Mouse (Mus musculus) liver, embryonic 15.5 days (tissue): ENCODE results near the gene Ak8. TPM values are rescaled to one million over a fixed set of nuclear protein-coding genes. Genes with fewer than 3 reads are reported as not detected.

Experiments used
- ATAC-seq: fragments of 200-750 bp; cut with Nextera tagmentation; 2 replicates; pipeline ENCODE4 v1.8.0; 2017; ENCODE audit warnings: moderate number of reproducible peaks, mild to moderate bottlenecking, moderate library complexity; ENCODE audit not compliant: insufficient read depth
- H3K27ac ChIP-seq: fragments of 300-500 bp; sonication (generic); replicated peaks from 2 replicates; pipeline ENCODE4 v1.5.1; 2015; ENCODE audit warnings: mild to moderate bottlenecking, inconsistent platforms
- H3K27me3 ChIP-seq: fragments of 300-500 bp; sonication (generic); 2 replicates; pipeline ENCODE4 v1.6.1; 2015; ENCODE audit warnings: mild to moderate bottlenecking, inconsistent platforms
- H3K36me3 ChIP-seq: fragments of 300-500 bp; sonication (generic); replicated peaks from 2 replicates; pipeline ENCODE4 v1.6.1; 2015; ENCODE audit warnings: moderate library complexity, mild to moderate bottlenecking, inconsistent platforms
- H3K4me1 ChIP-seq: fragments of 300-500 bp; sonication (generic); replicated peaks from 2 replicates; pipeline ENCODE4 v1.6.1; 2015; ENCODE audit warnings: inconsistent platforms
- H3K4me2 ChIP-seq: fragments of 300-500 bp; sonication (generic); 2 replicates; pipeline ENCODE4 v1.6.1; 2015; ENCODE audit warnings: moderate library complexity, mild to moderate bottlenecking, inconsistent platforms
- H3K4me3 ChIP-seq: fragments of 300-500 bp; sonication (generic); replicated peaks from 2 replicates; pipeline ENCODE4 v1.5.1; 2015; ENCODE audit warnings: mild to moderate bottlenecking, inconsistent platforms
- H3K9ac ChIP-seq: fragments of 300-500 bp; sonication (generic); 2 replicates; pipeline ENCODE4 v1.6.1; 2015; ENCODE audit warnings: moderate library complexity, mild to moderate bottlenecking, inconsistent platforms
- H3K9me3 ChIP-seq: fragments of 300-500 bp; sonication (generic); replicated peaks from 2 replicates; pipeline ENCODE4 v1.6.1; 2016; ENCODE audit warnings: inconsistent platforms
- WGBS: fragments of 180-500 bp; shearing (Covaris S2); methylation state at CpG from one replicate; pipeline ENCODE4 v1.1.7; 2015; ENCODE audit warnings: mixed read lengths; ENCODE audit not compliant: insufficient replicate concordance; 5-methylcytosine and 5-hydroxymethylcytosine counted together
- polyA plus RNA-seq: library from polyadenylated mRNA; unstranded; fragments of >200 nt; fragmentation: Nextera tagmentation; extraction: Ambion mirVana; gene quantifications from 2 replicates; pipeline ENCODE4 v1.2.1, GENCODE M21; 2015

Gene Ak8
- polyA plus RNA-seq, 1 experiment from 2014 or later: 0.61 TPM

DNA sequence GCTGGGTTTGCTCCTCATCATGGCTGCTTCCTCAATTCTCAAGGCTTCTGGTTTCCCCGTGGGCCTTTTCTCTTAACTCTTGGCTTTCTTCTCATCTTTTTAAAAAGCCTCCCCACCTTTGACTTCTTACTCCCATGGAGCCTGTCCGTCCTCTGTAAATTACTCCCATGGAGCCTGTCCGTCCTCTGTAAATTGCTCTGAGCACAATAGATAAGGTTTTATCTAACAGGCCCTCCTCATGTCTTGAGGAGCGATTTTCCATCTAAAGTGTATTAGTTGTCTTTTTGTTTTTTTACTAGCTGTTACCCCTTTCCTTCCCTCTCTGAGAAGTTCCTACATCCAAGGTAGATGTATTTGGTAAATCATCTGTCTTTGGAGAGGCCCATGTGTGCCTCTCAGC, 66.6 kb downstream of the Ak8 start:
- Histone ChIP-seq H3K9me3 (no peaks in the 10 kb centered on the region), H3K9ac (no peak overlapping the region), H3K4me1 (peaks cover 12% of the 10 kb centered on the region), H3K4me2 (no peak overlapping the region; the same call in 1 of the 2 replicates), H3K27me3 (peaks cover 13% of the 10 kb centered on the region; the same call in 1 of the 2 replicates), H3K4me3 (no peak overlapping the region), H3K36me3 (no peaks in the 10 kb centered on the region), H3K27ac (no peak overlapping the region)
- no peak for ATAC-seq
- 25% methylated on average over 4 of the region's 4 CpGs for WGBS

DNA sequence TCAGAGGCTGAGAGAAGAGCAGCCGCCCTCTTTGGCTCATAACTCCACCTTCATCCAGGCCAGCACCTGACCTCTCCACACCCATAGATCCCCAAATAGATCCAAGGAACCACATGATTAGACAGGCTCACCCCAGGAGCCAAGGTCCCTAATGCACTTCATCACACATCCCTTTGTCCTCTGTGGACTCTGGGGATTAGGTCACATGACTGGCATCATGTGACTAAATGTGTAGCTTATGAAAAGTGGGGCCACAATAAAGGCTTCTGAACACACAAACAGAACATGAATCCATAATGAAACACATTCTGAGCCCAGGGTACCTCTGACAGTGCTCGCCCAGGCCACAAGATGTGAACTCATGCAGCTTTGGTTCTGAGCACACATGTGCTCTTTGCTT, 67.1 kb downstream of the Ak8 start:
- Histone ChIP-seq H3K27ac (no peak overlapping the region), H3K27me3 (peaks cover 13% of the 10 kb centered on the region; the same call in 1 of the 2 replicates), H3K9me3 (no peaks in the 10 kb centered on the region), H3K4me3 (no peak overlapping the region), H3K4me1 (peaks cover 12% of the 10 kb centered on the region), H3K36me3 (no peaks in the 10 kb centered on the region), H3K4me2 (no peak overlapping the region), H3K9ac (no peak overlapping the region)
- ATAC-seq: no peak
- 53% methylated on average over 2 of the region's 2 CpGs for whole genome bisulfite sequencing

- 23% methylated on average over 5 of the region's 5 CpGs for WGBS
- H3K36me3 ChIP-seq: no peaks in the 10 kb centered on the region
- H3K9ac ChIP-seq: no peak overlapping the region
- H3K27me3 ChIP-seq: peaks cover 13% of the 10 kb centered on the region; the same call in 1 of the 2 replicates
- peaks cover 12% of the 10 kb centered on the region for H3K4me1 ChIP-seq
- H3K9me3 ChIP-seq: no peaks in the 10 kb centered on the region
- no peak overlapping the region for H3K27ac ChIP-seq
- H3K4me2 ChIP-seq: no peak overlapping the region
- no peak overlapping the region for H3K4me3 ChIP-seq
- no peak for ATAC-seq
These were observed 70.7 kb downstream of the Ak8 start for GRCm38 (mm10) chr2:28770697-28771096.

- no peak overlapping the region for H3K27ac ChIP-seq
These were observed 74.1 kb downstream of the Ak8 start for GRCm38 (mm10) chr2:28774073-28774472.

GRCm38 (mm10) chr2:28776728-28777127, 76.8 kb downstream of the Ak8 start:
- Histone ChIP-seq H3K9me3 (no peaks in the 10 kb centered on the region), H3K27me3 (no peaks in the 10 kb centered on the region), H3K4me3 (no peak overlapping the region), H3K9ac (no peak overlapping the region), H3K4me2 (no peak overlapping the region), H3K36me3 (no peaks in the 10 kb centered on the region), H3K27ac (no peak overlapping the region), H3K4me1 (no peaks in the 10 kb centered on the region)
- ATAC-seq: no peak
- WGBS: 23% methylated on average over 2 of the region's 2 CpGs

More at GRCm38 (mm10) chr2:28774073-28774472, 74.1 kb downstream of the Ak8 start:
- H3K4me3 ChIP-seq: no peak overlapping the region
- no peaks in the 10 kb centered on the region for H3K9me3 ChIP-seq
- no peak for ATAC-seq
- H3K9ac ChIP-seq: no peak overlapping the region
- peaks cover 10% of the 10 kb centered on the region; the same call in 1 of the 2 replicates for H3K27me3 ChIP-seq
- no peak overlapping the region for H3K4me2 ChIP-seq
- H3K4me1 ChIP-seq: no peaks in the 10 kb centered on the region
- no peaks in the 10 kb centered on the region for H3K36me3 ChIP-seq
- WGBS: 55% methylated on average over 8 of the region's 8 CpGs

DNA sequence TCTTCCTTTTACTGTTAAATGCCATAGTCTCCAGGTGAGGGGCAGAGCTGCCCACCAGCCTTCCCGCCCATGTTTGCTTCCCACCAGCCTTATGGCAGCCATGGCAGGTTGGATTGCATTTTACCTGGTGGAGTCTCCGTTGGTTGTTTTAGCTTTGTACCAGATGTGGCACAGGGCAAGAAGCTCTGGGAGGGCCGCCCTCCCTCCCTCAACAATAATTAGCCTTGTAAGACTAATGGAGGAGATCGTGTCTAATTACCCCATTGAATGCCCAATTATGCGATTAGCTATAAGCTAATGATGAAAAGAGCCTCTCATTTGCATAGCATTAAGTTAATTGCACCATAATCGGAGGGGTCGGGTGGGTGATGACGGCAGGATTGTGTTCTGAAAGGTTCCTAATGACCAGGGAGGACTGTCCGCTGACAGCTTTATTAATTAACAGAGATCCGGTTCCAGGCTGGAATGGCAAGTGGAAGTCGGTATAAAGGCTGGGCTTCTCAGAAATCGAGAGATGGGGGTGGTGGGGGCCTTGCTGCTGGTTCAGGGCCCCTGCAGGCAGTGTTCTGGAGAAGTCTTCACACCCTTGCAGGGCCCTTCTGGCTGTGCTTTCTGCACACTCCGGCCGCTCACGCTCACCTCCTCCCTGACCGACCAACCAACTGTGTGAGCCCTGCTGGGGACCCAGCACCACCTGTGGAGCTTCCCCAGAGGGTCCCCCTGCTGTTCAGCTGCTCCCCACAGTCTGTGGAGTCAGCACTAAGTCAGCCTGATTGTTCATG, 80.2 kb downstream of the Ak8 start:
- Histone ChIP-seq H3K36me3 (no peaks in the 10 kb centered on the region), H3K27ac (no peak overlapping the region), H3K27me3 (no peaks in the 10 kb centered on the region), H3K4me1 (no peaks in the 10 kb centered on the region), H3K4me3 (no peak overlapping the region), H3K9me3 (no peaks in the 10 kb centered on the region), H3K9ac (no peak overlapping the region), H3K4me2 (no peak overlapping the region)
- WGBS: 65% methylated on average over 16 of the region's 16 CpGs
- no peak for ATAC-seq

DNA sequence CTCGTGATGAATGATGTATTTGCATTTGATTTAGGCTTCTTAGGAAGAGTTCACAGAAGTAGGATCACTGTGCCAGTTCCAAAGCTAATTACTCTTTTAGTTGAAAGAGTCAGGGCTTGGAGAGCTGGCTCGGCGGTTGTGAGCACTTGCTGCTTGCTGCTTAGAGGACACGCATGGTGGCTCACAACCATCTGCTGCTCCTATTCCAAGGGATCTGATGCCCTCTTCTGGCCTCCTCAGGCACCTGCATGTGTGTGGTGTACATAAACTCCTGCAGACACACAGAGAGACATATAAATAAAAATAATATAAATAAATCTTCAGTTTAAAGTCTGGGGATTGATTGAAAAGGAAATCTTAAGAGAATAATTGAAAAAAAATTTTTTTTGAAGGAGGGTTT, 81.3 kb downstream of the Ak8 start:
- no peaks in the 10 kb centered on the region for H3K4me1 ChIP-seq
- H3K9me3 ChIP-seq: no peaks in the 10 kb centered on the region
- no peak overlapping the region for H3K9ac ChIP-seq
- no peak overlapping the region for H3K27ac ChIP-seq
- no peak overlapping the region for H3K4me2 ChIP-seq
- no peaks in the 10 kb centered on the region for H3K36me3 ChIP-seq
- ATAC-seq: no peak
- no peaks in the 10 kb centered on the region for H3K27me3 ChIP-seq
- no peak overlapping the region for H3K4me3 ChIP-seq
- 72% methylated on average over 4 of the region's 4 CpGs for WGBS

- WGBS: 64% methylated on average over 16 of the region's 16 CpGs
- no peaks in the 10 kb centered on the region for H3K36me3 ChIP-seq
- no peak overlapping the region for H3K27ac ChIP-seq
- H3K4me1 ChIP-seq: no peaks in the 10 kb centered on the region
- no peak for ATAC-seq
- H3K9me3 ChIP-seq: no peaks in the 10 kb centered on the region
- H3K9ac ChIP-seq: no peak overlapping the region
- no peak overlapping the region for H3K4me2 ChIP-seq
- H3K4me3 ChIP-seq: no peak overlapping the region
- no peaks in the 10 kb centered on the region for H3K27me3 ChIP-seq
These were observed 86.5 kb downstream of the Ak8 start for GRCm38 (mm10) chr2:28786355-28787066.

DNA sequence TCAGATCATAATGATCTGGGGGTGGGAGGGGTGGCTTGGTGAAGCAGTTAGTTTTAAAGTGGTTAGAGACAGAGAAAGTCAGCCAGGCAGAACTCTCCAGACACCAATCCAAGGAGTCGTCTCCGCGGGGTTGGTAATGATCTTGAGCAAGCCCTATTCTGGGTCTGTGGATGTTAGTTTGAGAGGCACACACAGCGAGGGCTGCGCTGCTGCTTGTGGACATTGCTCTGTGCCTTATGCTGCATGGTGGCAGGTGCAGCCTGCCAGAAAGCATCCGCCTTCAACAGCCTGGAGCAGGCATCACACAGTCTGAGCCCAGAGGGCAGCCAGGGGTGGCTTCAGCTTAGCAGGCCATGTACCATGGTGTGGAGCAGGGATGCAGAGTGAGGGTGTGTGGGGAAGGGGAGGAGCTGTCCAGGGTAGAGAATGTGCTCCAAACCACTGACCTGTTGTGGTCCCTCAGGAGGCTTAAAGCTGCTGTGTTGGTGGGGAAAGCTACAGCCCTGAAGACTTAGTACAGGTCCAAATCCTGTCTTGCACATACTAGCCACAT, 87.2 kb downstream of the Ak8 start:
- H3K4me3 ChIP-seq: no peak overlapping the region
- WGBS: 68% methylated on average over 6 of the region's 6 CpGs
- no peaks in the 10 kb centered on the region for H3K27me3 ChIP-seq
- ATAC-seq: no peak
- H3K27ac ChIP-seq: no peak overlapping the region
- no peak overlapping the region for H3K9ac ChIP-seq
- no peaks in the 10 kb centered on the region for H3K4me1 ChIP-seq
- no peak overlapping the region for H3K4me2 ChIP-seq
- H3K9me3 ChIP-seq: no peaks in the 10 kb centered on the region
- H3K36me3 ChIP-seq: no peaks in the 10 kb centered on the region

DNA sequence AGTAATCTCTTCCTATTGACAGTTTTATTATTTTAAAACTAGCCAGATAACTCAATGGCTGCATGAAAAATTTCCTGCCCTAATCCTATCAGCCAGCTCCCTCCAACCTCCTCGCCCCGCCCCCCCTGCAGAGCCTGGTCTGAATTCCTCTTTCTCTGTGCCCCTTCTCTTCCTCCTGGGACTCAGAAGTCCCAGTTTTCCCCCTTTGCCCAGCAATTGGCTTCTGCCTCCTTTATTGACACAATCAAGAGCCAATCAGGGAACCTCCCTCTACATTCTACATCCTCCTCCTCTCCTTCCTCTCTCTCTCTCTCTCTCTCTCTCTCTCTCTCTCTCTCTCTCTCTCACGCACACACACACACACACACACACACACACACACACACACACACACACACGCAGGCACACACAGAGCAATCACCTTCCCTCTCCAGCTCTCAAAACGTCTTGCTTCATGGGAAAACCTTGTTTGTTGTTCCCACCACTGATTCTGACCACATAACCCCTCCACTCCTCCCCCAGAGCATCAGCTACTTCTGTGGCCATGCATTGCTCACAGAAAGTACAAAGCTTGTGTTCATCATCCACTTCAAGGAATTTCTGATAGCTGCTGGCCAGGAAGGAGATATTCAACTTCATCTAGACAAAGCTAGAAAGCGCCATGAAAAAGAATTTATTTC, 93.1 kb downstream of the Ak8 start:
- Histone ChIP-seq H3K27ac (no peak overlapping the region), H3K4me3 (no peak overlapping the region), H3K4me1 (no peaks in the 10 kb centered on the region), H3K9me3 (no peaks in the 10 kb centered on the region), H3K36me3 (no peaks in the 10 kb centered on the region; the same call in 1 of the 2 replicates), H3K9ac (no peak overlapping the region), H3K27me3 (0 out of 2 replicates have a peak, but pooled peaks cover 4% of the 10 kb centered on the region), H3K4me2 (no peak overlapping the region)
- 15% methylated on average over 6 of the region's 6 CpGs for WGBS
- no peak for ATAC-seq

DNA sequence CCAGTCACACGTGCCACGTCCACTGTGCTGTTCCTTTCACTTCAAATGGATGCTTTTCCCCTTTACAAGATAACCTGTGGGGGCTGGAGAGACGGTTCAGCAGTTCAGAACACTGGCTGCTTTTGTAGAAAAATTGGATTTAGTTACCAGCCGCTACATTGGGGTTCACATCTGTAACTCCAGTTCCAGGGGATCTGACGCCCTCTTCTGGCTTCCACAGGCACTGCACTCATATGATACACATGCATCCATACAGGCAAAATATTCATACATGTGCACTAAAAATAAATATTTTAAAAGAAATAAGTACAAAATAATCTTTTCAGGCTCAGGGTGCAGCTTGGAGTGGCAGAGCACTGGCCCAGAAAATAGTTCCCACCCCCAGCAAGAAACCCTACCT, 94.7 kb downstream of the Ak8 start:
- H3K4me2 ChIP-seq: no peak overlapping the region
- H3K9me3 ChIP-seq: no peaks in the 10 kb centered on the region
- no peak overlapping the region for H3K4me3 ChIP-seq
- H3K27me3 ChIP-seq: 0 out of 2 replicates have a peak, but pooled peaks cover 4% of the 10 kb centered on the region
- no peak for ATAC-seq
- no peak overlapping the region for H3K9ac ChIP-seq
- H3K36me3 ChIP-seq: no peaks in the 10 kb centered on the region; the same call in 1 of the 2 replicates
- H3K27ac ChIP-seq: no peak overlapping the region
- 56% methylated on average over 5 of the region's 5 CpGs for WGBS
- H3K4me1 ChIP-seq: no peaks in the 10 kb centered on the region
